Mouse (Mus musculus) limb, embryonic 14.5 days (tissue): ENCODE data around the gene Cped1. TPM values are rescaled to one million over a fixed set of nuclear protein-coding genes. Genes with fewer than 3 reads are reported as not detected.
"Not testable (repeated sequence)": the region's sequence is repeated elsewhere in the genome, so short reads cannot be mapped to it uniquely, and the experiment has no call there.

ENCODE experiments used
- ATAC-seq: fragments of 200-750 bp; cut with Nextera tagmentation; 2 replicates; pipeline ENCODE4 v1.8.0; 2017; ENCODE audit warnings: low read depth, moderate number of reproducible peaks, moderate TSS enrichment; ENCODE audit not compliant: low FRiP score
- DNase-seq: peaks from one replicate; pipeline ENCODE4 v3.0.0-alpha.2; 2015; ENCODE audit warnings: low spot score
- H3K27ac ChIP-seq: fragments of 300-500 bp; sonication (generic); replicated peaks from 2 replicates; pipeline ENCODE4 v1.5.1; 2014; ENCODE audit warnings: low read depth, mild to moderate bottlenecking, low read length, moderate library complexity, mixed read lengths
- H3K27me3 ChIP-seq: fragments of 300-500 bp; sonication (generic); 2 replicates; pipeline ENCODE4 v1.6.1; 2014; ENCODE audit warnings: low read length, mixed read lengths; ENCODE audit not compliant: control insufficient read depth, insufficient read depth
- H3K36me3 ChIP-seq: fragments of 300-500 bp; sonication (generic); 2 replicates; pipeline ENCODE4 v1.6.1; 2014; ENCODE audit warnings: mild to moderate bottlenecking, low read length, moderate library complexity, mixed read lengths; ENCODE audit not compliant: control insufficient read depth, insufficient read depth
- H3K4me1 ChIP-seq: fragments of 300-500 bp; sonication (generic); 2 replicates; pipeline ENCODE4 v1.6.1; 2014; ENCODE audit warnings: antibody characterized with exemption, low read length, mixed read lengths; ENCODE audit not compliant: control insufficient read depth, insufficient read depth
- H3K4me2 ChIP-seq: fragments of 300-500 bp; sonication (generic); replicated peaks from 2 replicates; pipeline ENCODE4 v1.6.1; 2014; ENCODE audit warnings: low read depth, mild to moderate bottlenecking, low read length, moderate library complexity; ENCODE audit not compliant: severe bottlenecking
- H3K4me3 ChIP-seq: fragments of 300-500 bp; sonication (generic); replicated peaks from 2 replicates; pipeline ENCODE4 v1.5.1; 2014; ENCODE audit warnings: low read length
- H3K9ac ChIP-seq: fragments of 300-500 bp; sonication (generic); 2 replicates; pipeline ENCODE4 v1.6.1; 2014; ENCODE audit warnings: mild to moderate bottlenecking, low read depth, low read length, moderate library complexity; ENCODE audit not compliant: severe bottlenecking
- H3K9me3 ChIP-seq: fragments of 300-500 bp; sonication (generic); 2 replicates; pipeline ENCODE4 v1.6.1; 2016; ENCODE audit warnings: low read length; ENCODE audit not compliant: control insufficient read depth
- POLR2A ChIP-seq: fragments of 200-500 bp; IDR thresholded peaks from 2 replicates; pipeline ENCODE4 v1.8.0; 2012; ENCODE audit warnings: inconsistent platforms, mild to moderate bottlenecking, moderate library complexity, borderline replicate concordance; ENCODE audit not compliant: insufficient read depth, insufficient read length; ENCODE audit errors: extremely low read depth
- WGBS: fragments of 180-500 bp; shearing (Covaris S2); extraction: QIAGEN DNeasy Blood & Tissue Kit; methylation state at CpG from one replicate; pipeline ENCODE4 v1.1.7; 2014; 5-methylcytosine and 5-hydroxymethylcytosine counted together
- polyA plus RNA-seq, 2 experiments: library from polyadenylated mRNA; depleted of rRNA in 1 of 2; stranded (reverse) in 1 of 2; unstranded in 1 of 2; fragments of >200 nt; fragmentation: Nextera tagmentation in 1 of 2; extraction: Ambion mirVana in 1 of 2; gene quantifications; 2 replicates each; pipeline versions ENCODE4 v1.2.1 to v1.2.3; 2012 to 2014

The Cped1 gene
- polyA plus RNA-seq, 2 experiments = 31.0 to 44.3 TPM

DNA sequence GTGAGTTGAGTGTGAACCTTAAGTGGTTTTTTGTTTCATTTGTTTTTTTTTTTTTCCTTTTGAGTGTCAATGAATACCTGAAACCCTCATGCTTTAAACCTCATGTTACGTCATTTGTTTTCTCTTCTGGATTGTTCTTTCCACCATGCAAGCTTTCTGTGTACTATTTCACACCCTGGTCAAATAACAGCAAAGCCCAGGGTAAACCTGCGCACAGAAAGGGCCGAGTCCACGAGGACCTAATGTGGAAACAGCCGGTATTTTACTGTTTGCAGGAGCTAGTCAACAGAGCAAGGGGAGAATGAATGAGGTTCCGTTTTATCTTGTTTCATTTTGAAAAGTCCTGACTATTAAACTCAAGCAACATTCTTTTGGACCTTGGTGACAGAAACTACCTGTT is 128.4 kb downstream of the Cped1 start:
- H3K4me2 ChIP-seq = no peak overlapping the region
- H3K27ac ChIP-seq = no peak overlapping the region
- ATAC-seq = no peak
- H3K9me3 ChIP-seq = no peaks in the 10 kb centered on the region
- H3K36me3 ChIP-seq = no peaks in the 10 kb centered on the region
- no peaks in the 10 kb centered on the region for H3K4me1 ChIP-seq
- no peaks in the 10 kb centered on the region for H3K27me3 ChIP-seq
- no peak overlapping the region for H3K9ac ChIP-seq
- no peak overlapping the region for H3K4me3 ChIP-seq
- TF ChIP-seq POLR2A = no peak
- 83% methylated on average over 6 of the region's 6 CpGs for WGBS
- DNase-seq = no peak

DNA sequence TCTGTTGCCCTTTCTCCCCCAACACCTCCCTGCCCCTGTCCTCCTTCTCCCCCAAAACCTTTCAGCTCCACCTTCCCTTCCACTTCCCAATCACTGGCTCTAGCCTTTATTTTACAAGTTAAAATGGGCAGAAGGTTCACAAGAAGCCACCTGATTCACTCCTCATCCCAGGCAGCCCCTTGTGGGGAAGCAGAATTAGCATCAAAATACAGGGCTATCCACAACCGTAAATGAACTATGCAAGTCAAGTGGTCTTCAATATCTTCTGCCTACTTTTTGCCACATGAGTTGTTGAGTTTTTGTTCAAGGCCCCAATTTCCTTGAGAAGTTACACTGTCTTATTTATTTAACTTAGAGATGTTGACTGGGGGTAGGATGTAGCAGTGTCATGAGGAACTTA is 131.0 kb downstream of the Cped1 start:
- Histone ChIP-seq H3K4me2 (no peak overlapping the region), H3K27ac (no peak overlapping the region), H3K9ac (no peak overlapping the region), H3K36me3 (no peaks in the 10 kb centered on the region), H3K27me3 (no peaks in the 10 kb centered on the region), H3K4me3 (no peak overlapping the region), H3K4me1 (no peaks in the 10 kb centered on the region), H3K9me3 (no peaks in the 10 kb centered on the region)
- TF ChIP-seq POLR2A = no peak
- ATAC-seq = no peak
- 88% methylated on average over 1 of the region's 1 CpGs for WGBS
- no peak for DNase-seq

DNA sequence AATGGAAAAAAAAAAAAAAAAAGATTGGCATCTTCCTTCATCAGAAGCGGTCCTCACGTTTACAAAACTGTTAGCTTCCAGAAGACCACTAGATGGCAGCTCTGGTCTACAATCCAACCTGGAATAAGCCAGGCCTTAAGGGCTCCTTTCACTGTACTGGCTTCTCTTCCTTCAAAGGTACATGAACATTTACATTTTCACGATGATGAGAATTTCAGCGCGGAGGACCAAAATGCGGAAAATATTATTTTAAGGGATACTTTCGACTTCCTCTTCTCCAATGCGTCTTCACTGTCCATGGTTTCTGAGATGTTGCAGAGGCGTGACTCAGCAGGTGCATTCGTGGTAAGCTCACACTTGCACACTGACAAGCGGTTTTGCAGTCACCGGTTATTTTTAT is 136.4 kb downstream of the Cped1 start:
- H3K9me3 ChIP-seq = no peaks in the 10 kb centered on the region
- DNase-seq = peak; percentile 91
- no peaks in the 10 kb centered on the region for H3K27me3 ChIP-seq
- H3K27ac ChIP-seq = no peak overlapping the region
- no peak for TF ChIP-seq POLR2A
- no peaks in the 10 kb centered on the region for H3K4me1 ChIP-seq
- no peak overlapping the region for H3K4me2 ChIP-seq
- ATAC-seq = no peak
- WGBS = 44% methylated on average over 12 of the region's 12 CpGs
- peaks cover 7% of the 10 kb centered on the region; the same call in 1 of the 2 replicates for H3K36me3 ChIP-seq
- no peak overlapping the region for H3K9ac ChIP-seq
- H3K4me3 ChIP-seq = no peak overlapping the region

DNA sequence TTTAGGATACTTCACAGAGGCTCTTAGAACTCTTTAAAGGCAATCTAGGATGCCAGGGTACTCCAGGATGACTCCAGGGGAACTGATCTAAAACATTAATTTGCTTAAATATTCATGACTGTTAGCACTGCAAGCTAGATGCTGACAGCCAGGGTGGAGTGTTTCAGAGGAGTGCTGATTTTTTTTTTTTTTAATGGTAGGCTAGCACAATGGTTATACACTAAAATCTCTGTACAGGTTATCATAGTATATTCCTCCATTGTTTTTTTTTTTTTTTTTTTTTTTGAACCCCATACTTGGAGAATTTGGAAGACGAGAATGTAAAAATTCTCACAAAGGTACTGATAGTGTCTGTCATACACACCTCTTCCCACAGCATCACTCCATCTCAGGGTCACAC is 137.0 kb downstream of the Cped1 start:
- no peaks in the 10 kb centered on the region for H3K4me1 ChIP-seq
- H3K9me3 ChIP-seq = no peaks in the 10 kb centered on the region
- no peak overlapping the region for H3K9ac ChIP-seq
- TF ChIP-seq POLR2A = no peak
- WGBS = 96% methylated on average over 1 of the region's 1 CpGs
- no peak overlapping the region for H3K4me2 ChIP-seq
- ATAC-seq (no peak), DNase-seq (no peak)
- peaks cover 7% of the 10 kb centered on the region; the same call in 1 of the 2 replicates for H3K36me3 ChIP-seq
- H3K27me3 ChIP-seq = no peaks in the 10 kb centered on the region
- H3K27ac ChIP-seq = no peak overlapping the region
- no peak overlapping the region for H3K4me3 ChIP-seq

DNA sequence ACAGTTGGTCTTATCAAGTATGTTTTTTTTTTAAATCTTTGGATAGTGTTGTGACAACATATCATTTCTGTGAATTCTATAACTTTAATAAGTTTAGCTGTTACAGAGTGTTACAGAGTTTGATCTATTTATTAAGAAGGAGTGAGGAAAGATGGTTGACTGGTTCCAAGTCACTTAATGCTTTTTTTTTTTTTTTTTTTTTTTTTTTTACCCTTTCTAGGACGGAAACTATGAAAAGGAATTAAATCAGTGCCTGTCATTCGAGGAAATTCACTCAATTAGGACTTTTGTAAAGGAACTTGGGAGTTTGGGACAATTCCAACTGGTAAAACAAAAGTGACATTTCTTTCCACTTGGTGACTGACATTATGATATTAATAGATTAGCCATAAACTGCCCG is 137.6 kb downstream of the Cped1 start:
- no peak for TF ChIP-seq POLR2A

DNA sequence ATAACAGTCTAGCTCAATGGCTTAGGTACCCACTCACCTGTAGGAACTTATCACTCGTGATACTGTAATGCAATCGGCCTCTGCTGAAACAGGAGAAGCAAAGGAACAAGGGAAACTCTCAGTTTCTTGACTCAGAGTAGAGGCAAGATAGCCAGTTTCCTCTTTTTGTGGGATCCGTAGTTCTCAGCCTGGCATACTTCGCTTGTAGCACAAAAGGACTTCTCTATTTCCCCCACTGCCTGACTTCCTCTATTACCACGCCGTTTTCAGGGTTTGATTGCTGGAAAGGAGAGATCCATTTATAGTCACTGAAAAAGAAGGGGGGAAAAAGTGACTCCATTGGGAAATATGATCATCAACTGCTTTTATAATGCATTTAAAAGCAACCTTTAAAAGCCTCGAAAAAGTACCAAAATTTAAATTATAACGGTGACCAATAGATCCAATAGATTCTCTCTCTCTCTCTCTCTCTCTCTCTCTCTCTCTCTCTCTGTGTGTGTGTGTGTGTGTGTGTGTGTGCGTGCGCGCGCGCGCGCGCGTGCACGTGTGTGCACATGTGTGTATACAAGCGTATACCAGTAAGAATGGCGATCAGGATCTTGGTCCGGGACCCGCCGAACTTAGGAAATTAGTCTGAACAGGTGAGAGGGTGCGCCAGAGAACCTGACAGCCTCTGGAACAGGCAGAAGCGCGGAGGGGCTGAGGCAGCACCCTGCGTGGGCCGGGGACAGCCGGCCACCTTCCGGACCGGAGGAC is 139.0 kb downstream of the Cped1 start:
- 82% methylated on average over 24 of the region's 31 CpGs for WGBS
- not testable (repeated sequence) for ATAC-seq, H3K27ac ChIP-seq, H3K4me1 ChIP-seq, H3K36me3 ChIP-seq, H3K27me3 ChIP-seq, DNase-seq, H3K4me2 ChIP-seq, H3K9me3 ChIP-seq, H3K4me3 ChIP-seq, H3K9ac ChIP-seq

More for the DNA sequence above, 137.6 kb downstream of the Cped1 start:
- no peaks in the 10 kb centered on the region for H3K9me3 ChIP-seq
- H3K27me3 ChIP-seq = no peaks in the 10 kb centered on the region
- WGBS = 69% methylated on average over 3 of the region's 3 CpGs
- H3K27ac ChIP-seq = no peak overlapping the region
- H3K4me2 ChIP-seq = no peak overlapping the region
- ATAC-seq (no peak), DNase-seq (no peak)
- H3K36me3 ChIP-seq = peaks cover 7% of the 10 kb centered on the region; the same call in 1 of the 2 replicates
- H3K4me3 ChIP-seq = no peak overlapping the region
- H3K4me1 ChIP-seq = no peaks in the 10 kb centered on the region
- no peak overlapping the region for H3K9ac ChIP-seq
